In the genomic region with DNA sequence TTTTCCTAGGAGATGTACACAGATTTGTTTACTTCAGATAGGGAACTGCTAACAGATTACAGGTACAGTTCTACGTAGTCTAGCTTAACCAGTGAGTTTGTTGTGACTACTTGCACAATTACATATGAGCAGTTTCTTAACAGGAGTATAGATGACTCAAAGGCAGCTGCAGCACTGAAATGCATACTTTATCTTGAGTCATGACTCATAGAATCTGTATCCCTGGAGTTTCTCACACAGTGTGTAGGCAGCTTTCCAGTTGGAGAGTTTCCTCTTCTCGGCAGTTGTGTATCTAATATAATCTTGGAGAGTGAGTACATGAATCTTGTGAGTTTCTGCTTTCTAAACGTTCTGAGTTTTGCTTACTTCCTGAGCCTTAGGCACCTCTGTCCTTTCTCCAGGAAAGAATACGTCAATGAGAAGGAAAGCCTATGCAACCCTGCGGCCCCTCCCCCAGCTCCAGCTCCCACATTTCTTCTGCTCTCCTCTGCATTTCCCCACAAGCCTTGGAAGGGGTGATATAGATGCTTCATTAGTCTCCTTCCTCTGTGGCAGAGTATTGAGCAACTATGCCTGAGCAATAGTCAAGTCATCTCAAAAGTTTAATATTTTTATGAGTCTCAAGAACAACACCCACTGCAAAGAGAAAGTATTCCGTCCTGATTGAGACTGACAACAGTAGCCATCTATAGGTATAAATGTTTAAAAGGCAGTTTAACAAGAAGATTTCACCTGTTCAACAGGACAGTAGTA, we compare ENCODE assay signal across 12 mouse cellular contexts. TPM values are rescaled to one million over a fixed set of nuclear protein-coding genes. Genes with fewer than 3 reads are reported as not detected.
A peak's percentile ranks its signal among the peaks of the same experiment; 100 is the strongest.
DNase-seq lines count a peak whose midpoint lies in the region; ATAC-seq and TF ChIP-seq lines count a peak whose summit lies in the region.
"Had no signal": no experiment of that assay in that cellular context is flagged by ENCODE, and none has a peak within 500 bp of the region (broad histone marks: within the 10 kb centered on the region; RNA-seq: fewer than 3 reads in every experiment).

No protein-coding gene starts in this region.

- H3K9ac ChIP-seq in heart, embryonic 11.5 days (ENCODE audit: low read depth, low read length) = no peak overlapping the region
- H3K9ac ChIP-seq: limb, embryonic 12.5 days had no signal

- no peak overlapping the region for H3K4me2 ChIP-seq in heart, embryonic 11.5 days
- H3K4me2 ChIP-seq: limb, embryonic 12.5 days had no signal

- no peaks in the 10 kb centered on the region for H3K4me1 ChIP-seq in heart, embryonic 11.5 days (ENCODE audit: control insufficient read depth, insufficient read depth, low read length)
- H3K4me1 ChIP-seq: limb, embryonic 12.5 days had no signal

- no peaks in the 10 kb centered on the region for H3K9me3 ChIP-seq in heart, embryonic 11.5 days (replicated peaks; ENCODE audit: control insufficient read depth, low read length)
- H3K9me3 ChIP-seq: limb, embryonic 12.5 days had no signal

- H3ac ChIP-seq in C2C12 (ENCODE audit: control insufficient read depth, insufficient read length, low read depth) = no peak overlapping the region

- H3K27ac ChIP-seq in heart, embryonic 11.5 days (ENCODE audit: low read depth, low read length) = no peak overlapping the region
- H3K27ac ChIP-seq: limb, embryonic 12.5 days had no signal

- H3K79me2 ChIP-seq in C2C12 (ENCODE audit: control insufficient read depth, insufficient read depth) = peaks cover 23% of the 10 kb centered on the region

- WGBS in heart, embryonic 11.5 days (ENCODE audit: insufficient replicate concordance) = 45% methylated on average over 6 of the region's 6 CpGs

- H3K27me3 ChIP-seq in heart, embryonic 11.5 days (ENCODE audit: control insufficient read depth, insufficient read depth, low read length) = no peaks in the 10 kb centered on the region
- no peaks in the 10 kb centered on the region for H3K27me3 ChIP-seq in C2C12 (ENCODE audit: control insufficient read depth, insufficient read depth, insufficient read length)
- H3K27me3 ChIP-seq: limb, embryonic 12.5 days had no signal

- H3K4me3 ChIP-seq in heart, embryonic 11.5 days (ENCODE audit: low read depth, low read length) = no peak overlapping the region
- no peak overlapping the region for H3K4me3 ChIP-seq in C2C12 (ENCODE audit: insufficient read depth, poor library complexity, severe bottlenecking)
- H3K4me3 ChIP-seq: limb, embryonic 12.5 days had no signal

- 0 out of 2 replicates have a peak, but pooled peaks have one; percentile 52 for ATAC-seq in heart, embryonic 11.5 days (replicated peaks; ENCODE audit: insufficient number of reproducible peaks, low FRiP score, low TSS enrichment)

- DNase-seq in heart, postnatal 25 days (ENCODE audit: low spot score) = no peak
- peak; percentile 7 to 24 for DNase-seq in frontal cortex, postnatal 14 days (ENCODE audit: low spot score in 2 of 2)
- DNase-seq in left cerebral cortex, postnatal 14 days (ENCODE audit: low spot score in 2 of 2) = peak; percentile 73 to 88
- no peak for DNase-seq in ovary, postnatal 10 days (ENCODE audit: low spot score)
- DNase-seq in spleen, postnatal 4 days (ENCODE audit: low spot score in 2 of 2) = no peak
- no peak for DNase-seq in kidney, adult 18-20 months
- DNase-seq: spleen, adult 18-20 months had no signal

- intact Hi-C loops in heart, postnatal 25 days (cut with DNase I) = no loop called here
- intact Hi-C loops in left cerebral cortex, postnatal 14 days (cut with DNase I) = no loop called here

- no peaks in the 10 kb centered on the region for H3K36me3 ChIP-seq in heart, embryonic 11.5 days (ENCODE audit: control insufficient read depth, insufficient read depth, low read length)
- no peaks in the 10 kb centered on the region for H3K36me3 ChIP-seq in C2C12 (ENCODE audit: control insufficient read depth, insufficient read depth)
- H3K36me3 ChIP-seq: limb, embryonic 12.5 days had no signal

- no peak for TF ChIP-seq CTCF in C2C12 (IDR thresholded peaks at IDR 0.05; ENCODE audit: control insufficient read depth, insufficient read depth, insufficient read length)

- H3K79me3 ChIP-seq in C2C12 (ENCODE audit: low read depth) = no peaks in the 10 kb centered on the region

TF ChIP-seq in C2C12, 6 proteins besides CTCF, POLR2A, EP300 and RAD21:
- TF ChIP-seq CEBPB (IDR thresholded peaks at IDR 0.05; ENCODE audit: low read depth) (peak; percentile 97), FOSL1 (IDR thresholded peaks at IDR 0.05; ENCODE audit: insufficient read depth, low read length, poor library complexity, severe bottlenecking) (peak; percentile 85), MAX (IDR thresholded peaks at IDR 0.05) (peak; percentile 23), USF1 (IDR thresholded peaks at IDR 0.05; ENCODE audit: low read depth) (no peak), MYOD1 (IDR thresholded peaks at IDR 0.05; ENCODE audit: control insufficient read depth, insufficient read length, low read depth) (peak; percentile 83), MYOG (IDR thresholded peaks at IDR 0.05; ENCODE audit: control insufficient read depth, extremely low read depth, insufficient read length) (no peak)

RNA-seq across cellular contexts. Expression of gene Cfap69, which starts 15.0 kb away (rescaled TPM):
- 0.61 and 1.3 TPM in 2 replicates for polyA plus RNA-seq in heart, embryonic 11.5 days (2014; fragmentation: Nextera tagmentation; extraction: Ambion mirVana)
- under 1 TPM; 0.88 to 0.95 TPM for total RNA-seq in heart, postnatal 25 days (2021)
- polyA plus RNA-seq in C2C12 (2012; fragmentation: generic; extraction: Trizol) = 4.3 TPM
- 10 to 100 TPM; 21.6 to 23.0 TPM for total RNA-seq in left cerebral cortex, postnatal 14 days (2021)
- total RNA-seq: granulocyte monocyte progenitor cell, adult 5-6 weeks had no signal

RNA-seq across cellular contexts. Expression of gene Steap2, which starts 45.4 kb away (rescaled TPM):
- 4.8 and 5.3 TPM in 2 replicates for polyA plus RNA-seq in heart, embryonic 11.5 days (2014; fragmentation: Nextera tagmentation; extraction: Ambion mirVana)
- under 1 TPM; 0.39 to 0.45 TPM for total RNA-seq in heart, postnatal 25 days (2021)
- 20.7 TPM for polyA plus RNA-seq in C2C12 (2012; fragmentation: generic; extraction: Trizol)
- 10 to 100 TPM in 1 of 2 experiments, 1 to 10 TPM in 1; 8.5 to 11.1 TPM for total RNA-seq in left cerebral cortex, postnatal 14 days (2021)
- total RNA-seq: granulocyte monocyte progenitor cell, adult 5-6 weeks; monocyte, adult 5-6 weeks had no signal

Comparison
In these comparisons a context has a peak if more than half of its experiments do, and no peak if none do; other contexts are left out.
1. DNase-seq: peak in frontal cortex, postnatal 14 days (2 of 2) and left cerebral cortex, postnatal 14 days (2 of 2); none in heart, postnatal 25 days (single experiment), ovary, postnatal 10 days (single experiment), spleen, postnatal 4 days (0 of 2) and kidney, adult 18-20 months (single experiment).
2. RNA of gene Cfap69, which starts 15.0 kb away (total RNA-seq): 21.6 to 23.0 TPM in left cerebral cortex, postnatal 14 days; 0.88 to 0.95 TPM in heart, postnatal 25 days; every median in the first group is over 10 times any median in the second.
3. RNA of gene Steap2, which starts 45.4 kb away (total RNA-seq): 8.5 to 11.1 TPM in left cerebral cortex, postnatal 14 days; 0.39 to 0.45 TPM in heart, postnatal 25 days; every median in the first group is over 4 times any median in the second.